Mouse (Mus musculus): ENCODE results near the gene Grin2d. TPM values are rescaled to one million over a fixed set of nuclear protein-coding genes. Genes with fewer than 3 reads are reported as not detected.
"Not testable (repeated sequence)": the region's sequence is repeated elsewhere in the genome, so short reads cannot be mapped to it uniquely, and the experiment has no call there.

Gene Grin2d
- polyA plus RNA-seq (2015; fragmentation: Nextera tagmentation; extraction: Ambion mirVana), result 0.07 TPM in 2 replicates

- H3K9me3 ChIP-seq (replicated peaks); DNase-seq; H3K27me3 ChIP-seq; H3K27ac ChIP-seq; H3K4me2 ChIP-seq; ATAC-seq (ENCODE audit: low read depth); H3K4me3 ChIP-seq (replicated peaks); H3K9ac ChIP-seq: not testable (repeated sequence)
- peaks cover 91% of the 10 kb centered on the region for H3K36me3 ChIP-seq
- 75% methylated on average over 1 of the region's 1 CpGs for WGBS (ENCODE audit: insufficient replicate concordance)
- peaks cover 18% of the 10 kb centered on the region for H3K4me1 ChIP-seq (replicated peaks)
Measured at GRCm38 (mm10) chr7:45878278-45878677, at the start of gene Grin2d. Grin2d (minus strand) TSS chr7:45878378.

- WGBS (ENCODE audit: insufficient replicate concordance), result 7% methylated on average over 14 of the region's 14 CpGs
- ATAC-seq (ENCODE audit: low read depth) (no peak), DNase-seq (peak; percentile 21)
- peak overlapping the region; percentile 58 for H3K4me3 ChIP-seq (replicated peaks)
- peaks cover 60% of the 10 kb centered on the region for H3K4me1 ChIP-seq (replicated peaks)
- H3K36me3 ChIP-seq, result no peaks in the 10 kb centered on the region
- H3K27me3 ChIP-seq, result 0 out of 2 replicates have a peak, but pooled peaks cover 3% of the 10 kb centered on the region
- H3K9me3 ChIP-seq (replicated peaks), result no peaks in the 10 kb centered on the region
- H3K27ac ChIP-seq, result peak overlapping the region; percentile 70
- peak overlapping the region; percentile 60 for H3K9ac ChIP-seq
- H3K4me2 ChIP-seq, result peak overlapping the region; percentile 76
Measured at GRCm38 (mm10) chr7:45924429-45924816, 46.2 kb upstream of the Grin2d start.

GRCm38 (mm10) chr7:45923762-45924428, 45.7 kb upstream of the Grin2d start, which contains the start of gene Ccdc114:
Ccdc114 (plus strand) TSS chr7:45924072.
- peak; percentile 52 for DNase-seq
- peak; percentile 66 for ATAC-seq (ENCODE audit: low read depth)
- H3K9me3 ChIP-seq (replicated peaks), result no peaks in the 10 kb centered on the region
- H3K9ac ChIP-seq, result peak within 1 kb of the TSS; percentile 60
- peaks cover 60% of the 10 kb centered on the region for H3K4me1 ChIP-seq (replicated peaks)
- 0 out of 2 replicates have a peak, but pooled peaks cover 3% of the 10 kb centered on the region for H3K27me3 ChIP-seq
- H3K4me3 ChIP-seq (replicated peaks), result peak within 1 kb of the TSS; percentile 58
- H3K27ac ChIP-seq, result peak within 1 kb of the TSS; percentile 86
- 2% methylated on average over 24 of the region's 24 CpGs for WGBS (ENCODE audit: insufficient replicate concordance)
- peak within 1 kb of the TSS; percentile 76 for H3K4me2 ChIP-seq
- H3K36me3 ChIP-seq, result peaks cover 3% of the 10 kb centered on the region; the same call in 1 of the 2 replicates

GRCm38 (mm10) chr7:45922928-45923761, 45.0 kb upstream of the Grin2d start:
- H3K36me3 ChIP-seq, result peaks cover 3% of the 10 kb centered on the region; the same call in 1 of the 2 replicates
- no peaks in the 10 kb centered on the region for H3K9me3 ChIP-seq (replicated peaks)
- DNase-seq (peak; percentile 90), ATAC-seq (ENCODE audit: low read depth) (peak; percentile 82)
- H3K27ac ChIP-seq, result peak overlapping the region; percentile 86
- H3K4me3 ChIP-seq (replicated peaks), result peak overlapping the region; percentile 58
- under 1% methylated on average over 37 of the region's 37 CpGs for WGBS (ENCODE audit: insufficient replicate concordance)
- H3K4me1 ChIP-seq (replicated peaks), result peaks cover 60% of the 10 kb centered on the region
- peak overlapping the region; percentile 57 for H3K9ac ChIP-seq
- peak overlapping the region; percentile 76 for H3K4me2 ChIP-seq
- 0 out of 2 replicates have a peak, but pooled peaks cover under 1% of the 10 kb centered on the region for H3K27me3 ChIP-seq

GRCm38 (mm10) chr7:45921950-45922600, 43.9 kb upstream of the Grin2d start:
- Histone ChIP-seq H3K4me1 (replicated peaks) (peaks cover 70% of the 10 kb centered on the region), H3K27me3 (no peaks in the 10 kb centered on the region), H3K9me3 (replicated peaks) (no peaks in the 10 kb centered on the region), H3K4me2 (peak overlapping the region; percentile 76), H3K9ac (peak overlapping the region; percentile 69; the same call in 1 of the 2 replicates), H3K27ac (peak overlapping the region; percentile 86), H3K4me3 (replicated peaks) (peak overlapping the region; percentile 58; the same call in 1 of the 2 replicates), H3K36me3 (peaks cover 9% of the 10 kb centered on the region; the same call in 1 of the 2 replicates)
- DNase-seq, result no peak
- no peak for ATAC-seq (ENCODE audit: low read depth)
- 54% methylated on average over 12 of the region's 12 CpGs for WGBS (ENCODE audit: insufficient replicate concordance)

GRCm38 (mm10) chr7:45921242-45921621, 43.1 kb upstream of the Grin2d start, which contains the start of gene Emp3:
Emp3 (minus strand) TSS chr7:45921404.
- H3K9ac ChIP-seq, result peak within 1 kb of the TSS; percentile 69
- peak within 1 kb of the TSS; percentile 54 for H3K4me3 ChIP-seq (replicated peaks)
- ATAC-seq (ENCODE audit: low read depth), result peak; percentile 41; the same call in 1 of the 2 replicates
- peak within 1 kb of the TSS; percentile 86 for H3K27ac ChIP-seq
- DNase-seq, result peak; percentile 38
- 8% methylated on average over 9 of the region's 9 CpGs for WGBS (ENCODE audit: insufficient replicate concordance)
- no peaks in the 10 kb centered on the region for H3K27me3 ChIP-seq
- peak within 1 kb of the TSS; percentile 76 for H3K4me2 ChIP-seq
- H3K9me3 ChIP-seq (replicated peaks), result no peaks in the 10 kb centered on the region
- peaks cover 9% of the 10 kb centered on the region; the same call in 1 of the 2 replicates for H3K36me3 ChIP-seq
- peaks cover 79% of the 10 kb centered on the region for H3K4me1 ChIP-seq (replicated peaks)

- H3K27me3 ChIP-seq, result no peaks in the 10 kb centered on the region
- peak overlapping the region; percentile 69 for H3K9ac ChIP-seq
- H3K4me2 ChIP-seq, result peak overlapping the region; percentile 65
- no peak for ATAC-seq (ENCODE audit: low read depth)
- H3K4me1 ChIP-seq (replicated peaks), result peaks cover 84% of the 10 kb centered on the region
- WGBS (ENCODE audit: insufficient replicate concordance), result 16% methylated on average over 9 of the region's 9 CpGs
- peak overlapping the region; percentile 54 for H3K4me3 ChIP-seq (replicated peaks)
- peak overlapping the region; percentile 86 for H3K27ac ChIP-seq
- no peak for DNase-seq
- H3K9me3 ChIP-seq (replicated peaks), result no peaks in the 10 kb centered on the region
- peaks cover 9% of the 10 kb centered on the region; the same call in 1 of the 2 replicates for H3K36me3 ChIP-seq
Measured at GRCm38 (mm10) chr7:45920583-45921241, 42.5 kb upstream of the Grin2d start.

- peak overlapping the region; percentile 69 for H3K9ac ChIP-seq
- H3K4me2 ChIP-seq, result peak overlapping the region; percentile 65
- WGBS (ENCODE audit: insufficient replicate concordance), result 56% methylated on average over 4 of the region's 4 CpGs
- H3K4me3 ChIP-seq (replicated peaks), result peak overlapping the region; percentile 54
- H3K27me3 ChIP-seq, result no peaks in the 10 kb centered on the region
- H3K4me1 ChIP-seq (replicated peaks), result peaks cover 82% of the 10 kb centered on the region
- DNase-seq (no peak), ATAC-seq (ENCODE audit: low read depth) (no peak)
- peaks cover 12% of the 10 kb centered on the region; the same call in 1 of the 2 replicates for H3K36me3 ChIP-seq
- H3K27ac ChIP-seq, result peak overlapping the region; percentile 7; the same call in 1 of the 2 replicates
- no peaks in the 10 kb centered on the region for H3K9me3 ChIP-seq (replicated peaks)
Measured at GRCm38 (mm10) chr7:45919761-45920160, 41.6 kb upstream of the Grin2d start.

GRCm38 (mm10) chr7:45919083-45919671, 41.0 kb upstream of the Grin2d start:
- Histone ChIP-seq H3K4me1 (replicated peaks) (peaks cover 76% of the 10 kb centered on the region), H3K4me3 (replicated peaks) (no peak overlapping the region), H3K9ac (peak overlapping the region; percentile 69; the same call in 1 of the 2 replicates), H3K9me3 (replicated peaks) (no peaks in the 10 kb centered on the region), H3K27ac (0 out of 2 replicates have a peak overlapping the region, but pooled peaks have one; percentile 7), H3K36me3 (peaks cover 15% of the 10 kb centered on the region; the same call in 1 of the 2 replicates), H3K27me3 (no peaks in the 10 kb centered on the region), H3K4me2 (peak overlapping the region; percentile 65)
- DNase-seq, result no peak
- 77% methylated on average over 14 of the region's 14 CpGs for WGBS (ENCODE audit: insufficient replicate concordance)
- ATAC-seq (ENCODE audit: low read depth), result no peak

GRCm38 (mm10) chr7:45917926-45918325, 39.7 kb upstream of the Grin2d start:
- 77% methylated on average over 15 of the region's 15 CpGs for WGBS (ENCODE audit: insufficient replicate concordance)
- peaks cover 15% of the 10 kb centered on the region; the same call in 1 of the 2 replicates for H3K36me3 ChIP-seq
- ATAC-seq (ENCODE audit: low read depth) (no peak), DNase-seq (no peak)
- H3K9ac ChIP-seq, result no peak overlapping the region; the same call in 1 of the 2 replicates
- no peaks in the 10 kb centered on the region for H3K9me3 ChIP-seq (replicated peaks)
- H3K4me2 ChIP-seq, result no peak overlapping the region
- no peak overlapping the region for H3K4me3 ChIP-seq (replicated peaks)
- H3K27ac ChIP-seq, result 0 out of 2 replicates have a peak overlapping the region, but pooled peaks have one; percentile 57
- peaks cover 64% of the 10 kb centered on the region for H3K4me1 ChIP-seq (replicated peaks)
- no peaks in the 10 kb centered on the region for H3K27me3 ChIP-seq

Data from liver, embryonic 13.5 days (tissue).